Mouse (Mus musculus) heart, adult 8-10 months (tissue): ENCODE data around the gene Klc3. TPM values are rescaled to one million over a fixed set of nuclear protein-coding genes. Genes with fewer than 3 reads are reported as not detected.

ENCODE experiments used
- DNase-seq: peaks from one replicate; pipeline ENCODE4 v3.0.0; 2022; ENCODE audit warnings: low spot score
- total RNA-seq, 4 experiments: library from RNA; stranded (reverse); gene quantifications; 2 replicates each; pipeline ENCODE4 v1.2.4; 2022

The Klc3 gene
- total RNA-seq, 4 experiments from 2014 or later, result 0.60 to 1.2 (median 0.75) TPM; not detected in 1

DNA sequence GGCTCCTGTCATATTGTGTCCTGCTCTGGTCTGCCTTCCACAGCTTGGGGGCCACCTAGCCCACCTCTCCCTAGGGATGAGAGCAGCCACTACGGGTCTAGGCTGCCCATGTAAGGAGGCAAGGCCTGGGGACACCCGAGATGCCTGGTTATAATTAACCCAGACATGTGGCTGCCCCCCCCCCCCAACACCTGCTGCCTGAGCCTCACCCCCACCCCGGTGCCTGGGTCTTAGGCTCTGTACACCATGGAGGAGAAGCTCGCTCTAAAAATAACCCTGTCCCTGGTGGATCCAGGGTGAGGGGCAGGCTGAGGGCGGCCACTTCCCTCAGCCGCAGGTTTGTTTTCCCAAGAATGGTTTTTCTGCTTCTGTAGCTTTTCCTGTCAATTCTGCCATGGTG lies 5.8 kb upstream of the Klc3 start:
- DNase-seq, result no peak

DNA sequence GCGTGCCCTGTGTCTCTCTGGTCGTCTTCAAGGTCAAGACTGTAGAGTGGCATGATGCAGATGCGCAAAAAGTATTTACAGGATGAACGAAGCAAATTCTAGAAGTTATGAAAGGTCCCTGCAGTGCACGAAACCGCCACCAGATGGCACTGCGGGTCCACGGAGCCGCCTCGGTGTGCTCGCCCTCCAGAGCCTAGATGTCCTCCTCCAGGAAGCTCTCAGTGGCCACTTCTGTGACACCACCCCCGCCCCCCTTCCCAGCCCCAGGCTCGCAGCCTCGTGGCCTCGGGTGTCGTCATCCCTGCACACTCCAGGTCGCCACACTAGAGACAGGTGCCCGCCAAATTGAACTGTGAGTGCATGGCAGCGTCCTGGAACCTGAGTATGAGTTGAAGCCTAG lies 1.5 kb upstream of the Klc3 start:
- DNase-seq, result peak; percentile 81

DNA sequence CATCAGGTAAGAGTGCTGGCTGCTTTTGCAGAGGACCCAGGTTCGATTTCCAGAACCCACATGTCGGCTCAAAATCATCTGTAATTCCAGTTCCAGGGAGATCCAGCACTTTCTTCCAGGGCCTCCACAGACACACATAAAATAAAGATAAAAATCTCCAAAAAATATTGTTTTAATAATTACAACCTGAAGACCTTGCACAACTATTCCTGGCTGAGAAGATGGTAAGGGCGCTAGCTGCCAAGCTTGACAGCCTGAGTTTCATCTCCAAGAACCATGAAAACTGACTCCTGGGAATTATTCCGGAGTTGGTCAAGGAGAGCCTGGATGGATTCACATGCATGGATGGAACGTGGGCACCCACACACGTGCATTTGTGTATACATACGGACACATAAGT lies 572 bp upstream of the Klc3 start, which contains the start of gene Ckm:
Gene Ckm, plus strand, starts transcription at position 301 of the 400 bp plus-strand sequence.
- DNase-seq, result no peak

DNA sequence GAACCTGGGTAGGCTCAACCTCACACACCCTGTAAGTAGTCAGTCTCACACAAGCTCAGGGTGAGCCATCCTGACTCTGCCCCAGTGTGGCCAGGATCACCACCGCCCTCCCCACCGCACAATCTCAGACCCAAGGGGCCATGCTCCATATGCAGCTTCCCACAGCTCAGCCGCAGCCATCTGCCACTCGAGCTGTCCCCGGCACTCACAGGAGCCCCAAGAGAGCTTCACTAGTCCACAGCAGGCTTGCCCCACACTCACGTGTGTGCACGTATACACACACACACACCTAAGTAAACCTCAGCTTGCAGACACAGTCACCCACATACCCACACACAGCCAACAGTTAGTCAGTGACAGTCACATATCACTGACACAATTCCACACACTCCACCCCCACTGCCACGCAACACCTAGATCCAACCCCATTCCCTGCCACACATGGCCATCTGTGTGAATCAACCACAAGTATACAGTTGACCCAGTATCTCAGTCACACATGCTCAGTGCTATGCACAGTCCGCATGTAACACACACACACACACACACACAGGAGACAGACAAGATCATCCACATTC lies 1.3 kb downstream of the Klc3 start:
- DNase-seq, result no peak

DNA sequence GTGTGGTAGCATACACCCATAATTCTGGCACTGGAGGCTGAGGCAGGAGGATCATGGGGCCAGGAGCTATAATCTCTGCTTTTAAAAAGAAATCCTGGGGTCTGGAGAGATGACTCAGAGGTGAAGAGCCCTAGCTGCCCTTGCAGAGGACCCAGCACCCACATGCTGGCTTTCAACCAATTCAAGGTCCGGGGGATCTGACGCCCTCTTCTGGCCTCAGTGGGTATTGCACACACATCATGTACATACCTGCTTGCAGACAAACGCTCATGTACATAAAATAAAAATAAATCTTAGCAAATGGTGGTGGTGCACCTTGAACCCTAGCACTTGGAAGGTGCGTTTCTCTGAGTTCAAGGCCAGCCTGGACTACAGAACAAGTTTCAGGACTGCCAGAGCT lies 3.0 kb downstream of the Klc3 start:
- DNase-seq, result no peak

DNA sequence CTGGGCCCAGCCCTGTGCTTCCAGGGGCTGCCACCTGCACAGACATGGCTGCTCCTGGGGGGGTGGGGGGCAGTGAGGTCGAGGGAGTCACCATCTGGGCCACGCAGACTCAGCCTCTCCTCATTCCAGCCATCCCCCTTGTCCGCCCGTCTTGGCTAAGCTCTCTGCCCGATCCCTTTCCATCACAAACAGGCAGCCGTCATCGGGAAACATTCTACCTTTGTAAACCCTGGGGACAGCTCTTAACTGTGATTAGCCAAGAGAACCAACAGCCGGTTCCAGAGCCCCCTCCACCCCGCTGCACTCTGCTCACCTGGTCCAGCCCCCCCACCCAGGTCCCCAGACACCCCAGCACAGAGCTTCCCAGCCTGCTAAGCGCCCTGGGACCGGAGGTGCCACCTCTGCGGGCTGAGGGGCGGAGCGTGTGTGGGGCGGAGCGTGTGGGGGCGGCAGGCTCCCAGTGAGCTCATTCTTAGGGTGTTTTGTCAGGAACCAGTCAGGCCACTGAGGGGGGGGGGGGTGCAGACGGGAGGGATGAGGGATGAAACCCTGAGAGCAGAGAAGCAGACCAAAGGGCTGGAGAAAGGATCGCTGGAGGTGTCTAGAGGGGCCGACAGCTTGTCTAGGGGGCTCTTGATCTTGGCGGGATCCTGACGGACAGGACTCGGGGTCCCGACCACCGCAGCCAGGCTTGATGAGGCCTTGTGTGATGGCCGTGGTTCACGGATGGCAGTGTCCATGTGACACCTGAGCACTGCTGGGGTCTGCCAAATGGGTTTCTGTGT lies 4.2 kb downstream of the Klc3 start:
- DNase-seq, result no peak

DNA sequence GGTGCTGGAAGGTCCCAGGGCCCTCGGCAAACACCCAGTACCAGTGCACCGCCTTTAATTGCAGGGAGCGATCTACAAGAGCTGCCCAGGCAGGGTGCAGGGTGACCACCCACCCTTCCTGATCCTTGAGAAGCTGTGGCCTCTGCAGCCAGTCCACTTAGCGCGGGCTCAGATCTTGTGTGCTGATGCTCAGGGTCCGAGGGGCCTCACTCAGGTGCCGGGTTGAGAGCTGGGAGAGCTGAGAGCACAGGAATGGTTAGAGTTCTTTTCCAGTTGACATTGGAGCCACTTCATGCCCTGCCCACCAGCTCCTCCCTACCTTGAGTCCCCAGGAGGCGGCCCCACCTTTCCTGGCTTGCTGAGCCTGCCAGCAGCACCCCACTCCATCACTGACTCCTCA lies 9.4 kb downstream of the Klc3 start:
- no peak for DNase-seq

DNA sequence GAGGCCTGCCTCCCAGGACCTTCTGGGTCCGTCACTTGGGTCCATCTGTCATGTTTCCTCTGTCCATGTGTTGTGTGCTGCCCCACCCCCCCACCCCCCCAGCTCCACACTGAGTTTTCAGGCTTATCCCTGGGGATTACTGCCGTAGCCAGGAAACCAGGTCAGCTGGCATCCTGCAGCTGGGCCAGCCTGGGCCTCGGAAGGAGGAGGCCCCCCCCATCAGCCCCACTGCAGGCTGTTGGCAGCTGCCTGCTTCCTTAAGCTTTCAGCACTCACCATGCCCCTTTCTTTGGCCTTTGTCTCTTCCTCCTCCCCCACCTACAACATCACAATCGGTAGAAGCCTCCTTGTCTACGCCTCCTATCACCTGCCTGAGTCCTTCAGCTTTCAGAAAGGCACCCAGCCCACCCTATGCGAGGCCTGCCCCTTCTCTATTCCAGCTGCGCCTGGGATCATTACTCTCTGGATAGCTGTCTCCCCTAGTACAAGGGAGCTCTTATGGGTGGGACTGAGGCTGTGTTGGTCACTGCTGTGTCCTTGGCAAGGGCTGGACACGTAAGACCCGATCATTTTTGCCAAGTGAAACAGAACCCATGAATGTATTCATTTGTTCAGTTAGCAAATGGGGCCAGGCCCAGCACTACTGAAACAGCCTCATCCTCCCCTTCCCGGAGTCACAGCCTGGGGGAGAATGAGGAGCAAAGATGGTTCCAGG lies 15.0 kb downstream of the Klc3 start:
- no peak for DNase-seq

DNA sequence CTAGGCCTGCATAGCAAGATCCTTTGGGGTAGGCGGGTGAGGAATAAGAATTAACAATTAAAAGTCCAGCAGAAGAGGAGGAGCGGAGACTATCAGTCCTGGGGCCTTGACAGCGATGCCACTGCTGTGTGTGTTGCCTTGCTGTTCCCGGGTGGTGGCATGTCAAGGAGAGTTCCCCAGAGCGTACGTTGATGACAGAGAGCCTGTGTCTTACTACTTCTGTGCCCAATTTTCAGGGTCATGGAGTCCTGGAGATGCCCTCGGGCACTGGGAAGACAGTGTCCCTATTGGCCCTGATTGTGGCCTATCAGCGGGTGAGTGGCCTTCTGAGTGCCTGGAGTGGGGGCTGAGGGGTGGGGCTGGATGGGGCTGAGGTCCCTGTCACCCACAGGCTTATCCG lies 20.2 kb downstream of the Klc3 start:
- DNase-seq, result no peak

DNA sequence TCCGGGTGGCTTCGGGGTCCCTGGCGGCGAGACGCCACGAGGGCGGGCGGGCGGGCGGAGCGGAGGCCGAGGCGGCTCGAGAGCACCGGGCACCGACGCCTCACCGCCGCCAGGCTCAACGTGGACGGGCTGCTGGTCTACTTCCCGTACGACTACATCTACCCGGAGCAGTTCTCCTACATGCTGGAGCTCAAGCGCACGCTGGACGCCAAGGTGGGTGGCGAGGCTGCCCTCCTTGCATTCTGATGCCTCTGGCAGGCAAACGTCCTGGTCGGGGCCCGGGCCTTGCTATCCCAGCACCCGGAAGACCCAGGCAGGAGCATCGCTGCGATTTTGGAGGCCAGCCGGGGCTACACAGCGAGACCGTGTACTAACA lies 21.8 kb downstream of the Klc3 start:
- no peak for DNase-seq

DNA sequence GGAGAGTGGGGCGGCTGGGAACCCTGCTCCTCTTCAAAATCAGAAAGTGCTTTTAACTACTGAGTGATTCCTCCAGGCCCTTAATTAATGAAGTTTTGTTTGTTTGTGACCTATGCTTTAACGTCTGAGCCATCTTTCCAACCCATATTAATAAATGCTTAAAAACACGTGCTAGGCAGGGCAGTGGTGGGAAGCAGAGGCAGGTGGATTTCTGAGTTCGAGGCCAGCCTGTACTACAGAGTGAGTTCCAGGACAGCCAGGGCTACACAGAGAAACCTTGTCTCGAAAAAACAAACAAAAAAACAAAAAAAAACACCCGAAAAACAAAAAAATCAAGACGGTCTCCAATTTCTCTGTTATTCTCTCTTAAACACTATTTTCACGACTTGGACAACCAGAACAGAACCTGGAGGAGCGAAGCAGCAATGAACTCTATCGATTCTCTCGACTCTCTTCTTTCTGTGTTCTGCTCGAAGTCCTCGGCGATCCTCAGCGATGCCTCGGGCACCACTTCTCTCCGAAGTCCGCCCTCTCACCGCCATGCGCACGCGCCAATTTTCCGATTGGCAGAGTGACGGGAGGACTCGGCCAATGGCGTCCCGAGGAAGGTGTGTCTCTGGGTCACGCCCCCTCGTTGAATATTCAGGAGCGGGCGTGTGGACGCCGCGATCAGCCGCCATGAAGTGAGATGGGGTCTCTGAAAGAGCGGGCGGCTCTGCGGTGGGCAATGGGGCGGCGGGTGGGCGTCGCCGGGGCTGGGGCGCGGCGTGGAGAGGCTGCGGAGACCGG lies 22.3 kb downstream of the Klc3 start, which contains the start of gene Ercc2:
Gene Ercc2, plus strand, starts transcription at position 634 of the 789 bp plus-strand sequence.
- DNase-seq, result peak; percentile 99

DNA sequence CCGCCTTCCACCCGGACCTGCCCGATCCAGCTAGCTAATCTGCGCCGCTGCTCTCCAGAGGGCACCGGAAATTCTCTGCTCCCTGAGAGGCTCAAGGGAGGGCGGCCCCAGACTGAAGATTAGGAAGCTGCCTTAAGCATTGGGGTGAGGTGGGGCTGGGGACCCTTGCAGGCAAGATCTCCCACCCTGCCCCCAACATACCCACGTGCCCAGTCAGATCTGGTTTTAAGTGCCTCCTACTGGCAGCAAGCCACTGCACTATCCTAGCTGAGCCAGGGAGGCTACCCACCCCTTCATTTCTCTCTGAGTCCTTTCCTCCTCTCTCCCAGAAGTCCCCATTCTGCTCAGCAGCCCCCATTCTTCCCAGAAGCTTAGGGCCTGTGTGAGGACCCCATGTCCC lies 25.9 kb downstream of the Klc3 start:
- no peak for DNase-seq

DNA sequence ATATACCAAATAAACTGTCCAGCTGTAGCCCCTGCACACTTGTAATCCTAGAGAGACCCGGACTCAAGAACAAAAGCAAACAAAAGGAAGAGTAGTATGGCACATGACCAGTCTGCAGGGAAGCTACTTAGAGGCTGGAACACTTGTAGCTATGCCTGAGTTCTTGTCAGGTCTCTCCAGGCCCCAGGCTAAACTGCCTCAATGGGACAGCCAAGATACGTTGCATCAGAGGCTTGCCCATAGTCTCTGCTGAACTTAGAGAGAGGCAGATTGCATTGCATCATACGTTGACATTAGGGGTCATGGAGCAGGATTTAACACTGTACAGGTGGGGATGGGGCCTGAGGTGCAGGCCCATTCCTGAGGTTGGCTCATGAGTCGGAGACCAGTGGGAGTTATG lies 27.9 kb downstream of the Klc3 start:
- no peak for DNase-seq

DNA sequence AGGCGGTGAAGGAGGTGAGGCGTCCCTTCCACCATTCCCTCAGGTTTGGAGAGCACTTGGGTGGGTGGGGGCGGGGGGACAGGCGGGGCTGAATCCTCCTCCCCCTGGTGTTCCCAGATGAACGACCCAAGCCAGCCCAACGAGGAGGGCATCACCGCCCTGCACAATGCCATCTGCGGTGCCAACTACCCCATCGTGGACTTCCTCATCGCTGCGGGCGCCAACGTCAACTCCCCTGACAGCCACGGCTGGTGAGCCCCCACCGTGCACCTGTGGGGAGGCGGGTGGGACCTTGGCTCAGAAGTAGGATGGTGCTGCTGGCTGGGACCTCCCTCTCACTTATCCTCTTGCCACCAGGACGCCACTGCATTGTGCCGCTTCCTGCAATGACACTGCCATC lies 28.5 kb downstream of the Klc3 start:
- no peak for DNase-seq

DNA sequence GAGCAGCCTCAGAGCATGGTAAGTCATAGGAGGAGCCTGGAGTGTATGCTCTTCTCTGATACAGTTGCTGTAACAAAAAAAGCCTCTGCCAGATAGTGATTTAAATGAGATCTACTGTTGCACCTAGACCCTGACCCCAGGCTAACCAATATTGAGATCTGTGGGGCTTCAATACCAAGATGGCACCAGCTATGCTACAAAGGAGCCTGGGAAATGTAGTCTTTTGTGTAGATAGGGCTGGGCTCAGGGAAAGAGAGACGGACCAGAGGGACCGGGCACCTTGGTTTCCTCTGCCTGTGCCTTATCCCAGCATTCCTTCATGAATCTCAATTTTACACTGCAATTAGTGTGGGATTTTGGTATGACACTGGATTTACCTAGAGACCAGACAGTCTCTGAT lies 30.5 kb downstream of the Klc3 start:
- no peak for DNase-seq

DNA sequence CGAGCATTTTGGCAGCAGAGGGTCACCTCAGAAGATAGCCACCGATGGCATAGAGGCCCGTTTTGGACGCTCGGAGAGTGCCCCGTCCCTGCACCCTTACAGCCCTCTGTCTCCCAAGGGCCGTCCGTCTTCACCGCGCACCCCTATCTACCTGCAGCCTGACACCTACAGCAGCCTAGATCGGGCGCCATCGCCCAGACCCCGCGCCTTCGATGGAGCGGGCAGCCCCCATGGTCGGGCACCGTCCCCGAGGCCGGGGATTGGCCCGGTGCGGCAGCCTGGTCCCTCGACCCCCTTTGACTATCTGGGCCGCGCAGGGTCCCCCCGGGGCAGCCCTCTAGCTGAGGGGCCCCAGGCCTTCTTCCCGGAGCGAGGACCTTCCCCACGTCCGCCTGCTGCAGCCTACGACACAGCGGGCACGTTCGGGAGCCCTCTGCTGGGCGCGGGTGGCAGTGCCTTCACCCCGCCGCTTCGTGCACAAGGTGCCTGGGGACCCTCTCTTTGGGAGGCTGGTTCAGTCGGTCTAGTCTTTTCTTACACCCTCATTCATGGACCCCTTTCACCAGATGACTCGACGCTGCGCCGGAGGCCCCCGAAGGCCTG lies 34.0 kb downstream of the Klc3 start:
- DNase-seq, result peak; percentile 33

DNA sequence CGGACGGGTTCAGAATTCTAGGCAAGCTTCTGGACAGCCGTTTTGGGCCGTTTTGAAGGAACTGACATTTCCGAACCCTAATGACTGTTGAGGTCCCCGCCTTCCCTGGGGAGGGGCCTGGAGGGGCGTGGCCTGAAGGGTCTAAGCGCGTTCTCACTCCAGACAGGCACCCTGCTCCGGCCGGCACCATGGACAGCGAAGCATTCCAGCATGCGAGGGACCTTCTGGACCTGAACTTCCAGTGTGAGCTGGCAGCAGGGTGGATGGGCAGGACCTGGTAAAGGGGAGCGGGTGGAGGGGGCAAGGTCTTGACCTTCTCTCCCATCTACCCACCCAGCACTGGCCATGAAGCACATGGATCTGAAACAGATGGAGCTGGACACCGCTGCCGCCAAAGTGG lies 35.5 kb downstream of the Klc3 start:
- DNase-seq, result no peak

DNA sequence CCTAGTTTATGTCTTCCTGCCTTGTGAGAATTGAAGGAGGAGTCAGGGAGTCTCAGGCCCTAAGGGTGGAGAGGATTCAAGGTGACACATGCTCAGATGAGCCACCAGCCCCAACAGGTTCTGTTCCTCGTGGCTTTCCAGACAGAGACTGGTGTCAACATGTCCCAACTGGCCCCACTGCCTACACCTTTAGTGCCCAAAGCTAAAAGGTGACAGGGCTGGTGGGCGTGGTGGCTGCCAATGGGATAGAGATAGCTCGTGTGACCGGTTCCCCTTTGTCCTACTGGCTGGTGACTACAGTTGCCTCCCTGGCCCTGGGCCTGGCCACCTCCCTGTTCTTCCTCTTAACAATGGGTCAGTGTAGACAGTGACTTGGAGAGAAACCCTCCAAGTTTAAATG lies 38.5 kb downstream of the Klc3 start:
- DNase-seq, result no peak

DNA sequence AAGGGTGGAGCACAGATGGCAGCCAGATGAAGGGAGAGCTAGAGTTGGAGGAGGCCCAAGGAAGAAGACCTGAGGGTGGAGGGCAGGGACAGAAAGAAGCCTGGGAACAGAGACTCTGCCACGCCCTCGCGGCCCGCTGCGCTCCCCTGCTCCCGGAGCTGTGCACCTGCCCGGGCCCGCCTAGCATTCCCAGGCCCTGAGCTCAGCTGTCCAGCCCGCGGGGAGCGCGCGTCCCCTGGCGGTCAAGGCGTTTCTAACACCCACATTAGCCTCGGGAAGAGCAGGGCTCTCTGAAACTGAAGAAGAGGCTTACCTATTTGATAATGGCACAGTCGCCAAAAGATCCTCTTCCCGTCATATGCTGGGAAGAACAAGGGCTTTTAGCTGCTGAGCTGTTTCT lies 40.0 kb downstream of the Klc3 start:
- peak; percentile 73 for DNase-seq

DNA sequence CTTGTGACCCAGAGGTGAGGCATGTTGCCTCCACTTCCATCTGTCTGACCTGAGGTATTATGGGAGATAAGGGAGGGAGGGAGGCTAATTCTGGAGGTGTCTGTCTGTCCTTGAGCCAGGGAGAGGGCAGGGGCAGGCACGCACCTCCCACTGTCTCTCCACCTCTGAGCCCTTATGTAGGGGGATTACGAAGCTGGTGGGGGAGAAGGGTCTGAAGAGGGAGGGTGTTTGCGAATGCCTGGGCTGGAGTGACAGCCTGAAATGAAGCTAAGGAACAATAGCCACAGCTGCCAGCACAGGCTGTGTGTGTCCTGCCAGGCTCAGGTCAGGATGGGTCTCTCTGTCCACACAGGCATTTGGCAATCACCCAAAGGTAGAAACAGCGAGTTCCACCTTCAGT lies 41.6 kb downstream of the Klc3 start:
- no peak for DNase-seq

DNA sequence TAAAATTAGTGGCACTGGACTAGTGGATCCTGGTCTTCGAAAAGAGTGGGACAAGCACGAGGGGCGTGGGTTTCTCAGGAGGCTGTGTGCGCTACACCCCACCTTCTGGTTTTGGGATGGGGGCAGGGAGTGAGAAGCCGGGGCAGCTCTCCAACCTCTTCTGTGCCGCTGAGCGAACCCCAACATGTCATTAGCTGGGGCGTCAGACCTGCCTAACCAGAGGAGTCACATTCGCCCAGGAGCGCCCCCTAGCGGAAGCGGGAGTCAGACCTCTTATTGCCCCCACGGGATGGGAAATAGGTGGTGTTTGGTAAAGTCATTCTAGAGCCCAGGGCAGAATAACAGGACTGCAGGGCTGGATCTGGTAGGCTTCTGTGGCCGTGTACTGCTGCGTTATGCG lies 42.2 kb downstream of the Klc3 start:
- peak; percentile 87 for DNase-seq

DNA sequence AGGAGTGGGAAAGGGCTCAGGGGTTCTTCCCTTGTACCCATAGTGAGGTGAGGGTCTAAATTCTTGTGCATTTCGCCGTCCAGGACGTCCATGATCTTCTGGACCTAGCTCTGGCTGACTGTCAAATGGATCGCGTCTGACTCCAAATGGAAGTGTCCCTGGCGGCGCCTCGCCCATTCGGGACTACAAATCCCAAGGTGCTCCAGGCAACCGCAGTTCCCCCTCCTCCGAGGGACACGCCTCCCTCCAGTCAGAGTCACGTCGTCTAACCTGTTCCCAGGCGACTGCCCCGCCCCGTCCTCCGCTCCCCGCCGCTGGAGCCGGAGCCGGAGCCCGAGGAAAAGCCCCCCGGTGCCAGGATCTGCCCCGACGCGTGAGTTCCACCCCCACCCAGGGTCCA lies 43.0 kb downstream of the Klc3 start:
- DNase-seq, result peak; percentile 94
